Mouse (Mus musculus): ENCODE data around the gene Gm21761. TPM values are rescaled to one million over a fixed set of nuclear protein-coding genes. Genes with fewer than 3 reads are reported as not detected.
"Not testable (repeated sequence)": the region's sequence is repeated elsewhere in the genome, so short reads cannot be mapped to it uniquely, and the experiment has no call there.

Gene Gm21761
- not detected in 2 replicates for polyA plus RNA-seq (2012; rRNA removed)

DNA sequence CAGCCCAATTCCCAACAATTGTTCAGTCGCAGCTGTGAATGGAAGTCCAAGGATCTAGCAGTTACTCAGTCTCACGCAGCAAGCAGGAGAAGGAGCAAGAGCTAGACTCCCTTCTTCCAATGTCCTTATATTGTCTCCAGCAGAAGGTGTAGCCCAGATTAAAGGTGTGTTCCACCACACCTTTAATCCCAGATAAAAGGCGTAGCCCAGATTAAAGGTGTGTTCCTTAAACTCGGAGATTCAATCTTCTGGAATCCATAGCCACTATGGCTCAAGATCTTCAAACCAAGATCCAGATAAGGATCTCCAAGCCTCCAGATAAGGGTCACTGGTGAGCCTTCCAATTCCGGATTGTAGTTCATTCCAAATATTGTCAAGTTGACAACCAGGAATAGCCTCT lies at the start of gene Gm21761:
Gene Gm21761 (minus strand): TSS at position 101 of the 400 bp plus-strand sequence.
- H3K36me3 ChIP-seq (ENCODE audit: control insufficient read depth, insufficient read depth, low read length); H3K27me3 ChIP-seq (ENCODE audit: control insufficient read depth, insufficient read depth, low read length); H3K4me1 ChIP-seq (ENCODE audit: control insufficient read depth, insufficient read depth, insufficient read length); H3K4me3 ChIP-seq (ENCODE audit: extremely low read depth, insufficient read depth, insufficient read length); DNase-seq (ENCODE audit: low read depth in 1 of 2, low spot score in 2 of 2); H3K27ac ChIP-seq (ENCODE audit: insufficient read depth, low read length): not testable (repeated sequence)
- WGBS, result 100% methylated on average over 1 of the region's 5 CpGs

DNA sequence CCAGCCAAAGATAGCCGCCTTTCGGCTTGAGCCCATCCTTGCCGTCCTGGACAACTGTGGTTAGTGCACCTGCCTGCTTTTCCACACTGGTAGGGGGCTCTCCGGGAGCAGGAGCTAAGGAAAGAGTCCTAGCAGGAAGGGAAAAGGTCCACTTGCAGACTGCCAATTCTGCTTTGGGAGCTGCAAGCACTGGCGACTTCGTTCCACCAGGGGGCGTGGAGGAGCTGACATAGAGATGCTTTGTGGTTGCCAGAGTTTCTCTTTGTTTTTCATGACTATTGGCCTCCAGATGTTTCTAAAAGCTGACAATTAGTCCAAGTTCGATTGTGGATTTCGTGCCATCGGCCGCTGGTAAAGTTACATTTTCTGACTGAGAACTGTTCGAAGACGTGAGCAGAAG lies 40.1 kb upstream of the Gm21761 start:
- not testable (repeated sequence) for H3K36me3 ChIP-seq (ENCODE audit: control insufficient read depth, insufficient read depth, low read length); H3K27me3 ChIP-seq (ENCODE audit: control insufficient read depth, insufficient read depth, low read length); DNase-seq (ENCODE audit: low read depth in 1 of 2, low spot score in 2 of 2); H3K27ac ChIP-seq (ENCODE audit: insufficient read depth, low read length); H3K4me3 ChIP-seq (ENCODE audit: extremely low read depth, insufficient read depth, insufficient read length); H3K4me1 ChIP-seq (ENCODE audit: control insufficient read depth, insufficient read depth, insufficient read length)
- WGBS, result no CpG with 5 or more reads among the region's 13 CpGs

DNA sequence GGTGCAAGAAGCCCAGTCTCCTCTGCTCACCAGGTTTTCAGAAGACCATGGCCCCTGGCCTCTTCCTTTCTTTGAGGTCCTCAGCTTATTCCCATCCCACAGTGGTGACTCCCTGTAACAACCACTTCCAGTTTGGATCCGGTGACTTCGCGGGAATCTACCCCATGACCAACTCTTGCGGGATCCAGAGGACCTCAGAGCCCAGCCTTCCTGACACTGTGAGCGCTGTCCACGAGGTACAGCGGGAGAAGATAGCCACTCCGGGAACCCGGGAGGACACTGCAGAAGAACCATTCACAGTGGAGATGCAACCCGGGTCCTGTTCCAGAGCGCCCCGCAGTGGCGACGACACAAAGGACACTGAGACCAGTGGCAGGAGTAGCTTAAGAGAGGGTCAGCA lies 39.1 kb upstream of the Gm21761 start:
- no CpG with 5 or more reads among the region's 14 CpGs for WGBS
- H3K36me3 ChIP-seq (ENCODE audit: control insufficient read depth, insufficient read depth, low read length); H3K4me3 ChIP-seq (ENCODE audit: extremely low read depth, insufficient read depth, insufficient read length): not testable (repeated sequence)

DNA sequence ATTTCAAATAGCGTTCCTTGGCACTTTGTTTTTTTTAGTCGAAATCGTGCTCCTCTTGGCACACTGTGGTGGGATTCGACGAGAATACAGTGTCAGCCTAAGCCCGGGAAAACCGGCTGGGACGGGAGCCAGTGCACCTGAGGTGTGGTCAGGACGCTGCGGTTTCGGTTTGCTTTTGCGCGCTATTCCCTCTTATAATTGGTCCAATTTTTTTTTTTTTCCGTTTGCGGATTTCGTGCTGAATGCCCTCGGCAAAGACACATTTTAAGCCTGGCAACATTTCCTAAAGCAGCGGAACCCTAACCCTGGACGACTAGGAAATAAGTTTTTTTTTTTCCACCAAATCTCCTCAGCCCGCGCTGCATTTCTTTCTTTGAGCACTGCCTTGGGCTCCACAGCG lies 36.9 kb upstream of the Gm21761 start:
- H3K4me1 ChIP-seq (ENCODE audit: control insufficient read depth, insufficient read depth, insufficient read length); H3K27me3 ChIP-seq (ENCODE audit: control insufficient read depth, insufficient read depth, low read length); DNase-seq (ENCODE audit: low read depth in 1 of 2, low spot score in 2 of 2); H3K36me3 ChIP-seq (ENCODE audit: control insufficient read depth, insufficient read depth, low read length); H3K27ac ChIP-seq (ENCODE audit: insufficient read depth, low read length): not testable (repeated sequence)
- peak overlapping the region; percentile 45 for H3K4me3 ChIP-seq (ENCODE audit: extremely low read depth, insufficient read depth, insufficient read length)
- 1% methylated on average over 21 of the region's 22 CpGs for WGBS

More for the DNA sequence above, 39.1 kb upstream of the Gm21761 start:
- H3K27ac ChIP-seq (ENCODE audit: insufficient read depth, low read length); H3K4me1 ChIP-seq (ENCODE audit: control insufficient read depth, insufficient read depth, insufficient read length); DNase-seq (ENCODE audit: low read depth in 1 of 2, low spot score in 2 of 2); H3K27me3 ChIP-seq (ENCODE audit: control insufficient read depth, insufficient read depth, low read length): not testable (repeated sequence)

DNA sequence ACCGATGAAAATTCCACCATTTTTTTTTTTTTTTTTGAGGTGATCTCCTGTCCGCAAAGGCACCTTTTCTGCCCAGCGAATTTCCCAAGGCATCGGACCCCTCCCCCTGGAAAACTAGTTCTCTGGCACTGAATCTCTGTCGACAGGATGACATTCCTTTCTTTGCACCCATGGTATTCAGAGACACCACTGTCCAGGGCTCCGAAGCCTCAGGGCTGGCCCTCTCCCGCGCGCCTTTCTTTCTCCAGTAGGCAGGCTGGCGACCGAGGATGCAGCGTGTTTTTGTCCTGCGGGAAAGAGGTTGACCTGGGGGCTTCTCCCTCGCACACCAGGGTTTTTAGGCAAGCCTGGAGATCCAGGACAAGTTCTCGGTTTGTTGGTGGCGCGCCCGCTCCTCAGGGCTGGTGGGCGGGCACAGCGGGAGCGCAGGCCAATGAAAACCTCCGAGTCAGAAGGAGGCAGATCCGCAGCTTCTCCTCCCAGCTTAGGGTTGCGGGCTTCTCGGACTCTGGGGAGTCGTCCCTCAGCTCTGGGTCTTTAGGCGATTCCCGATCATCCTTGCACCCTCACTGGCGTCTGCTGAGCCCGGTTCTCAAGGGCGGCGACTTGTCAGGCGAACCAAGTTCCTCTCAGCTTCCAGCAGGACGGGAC lies 36.4 kb upstream of the Gm21761 start:
- not testable (repeated sequence) for H3K36me3 ChIP-seq (ENCODE audit: control insufficient read depth, insufficient read depth, low read length)

DNA sequence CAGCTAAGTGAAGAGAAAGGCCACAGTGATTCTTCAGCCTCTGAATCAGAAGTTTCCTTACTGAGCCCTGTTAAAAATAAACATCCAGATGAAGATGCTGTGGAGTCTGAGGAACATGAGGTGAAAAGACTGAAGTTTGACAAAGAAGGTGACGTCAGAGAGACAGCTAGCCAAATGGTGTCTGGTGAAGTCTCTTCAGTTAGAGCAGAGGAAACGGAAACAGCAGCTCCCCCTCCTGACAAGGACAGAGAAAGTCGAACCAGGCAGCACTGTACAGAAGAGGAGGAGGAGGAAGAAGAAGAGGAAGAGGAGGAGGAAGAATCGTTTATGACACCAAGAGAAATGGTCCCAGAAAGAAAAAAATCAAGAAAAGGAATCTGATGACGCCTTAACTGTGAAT lies 33.8 kb upstream of the Gm21761 start:
- not testable (repeated sequence) for H3K27ac ChIP-seq (ENCODE audit: insufficient read depth, low read length); H3K36me3 ChIP-seq (ENCODE audit: control insufficient read depth, insufficient read depth, low read length); H3K4me1 ChIP-seq (ENCODE audit: control insufficient read depth, insufficient read depth, insufficient read length); H3K4me3 ChIP-seq (ENCODE audit: extremely low read depth, insufficient read depth, insufficient read length); H3K27me3 ChIP-seq (ENCODE audit: control insufficient read depth, insufficient read depth, low read length); DNase-seq (ENCODE audit: low read depth in 1 of 2, low spot score in 2 of 2)
- WGBS, result no CpG with 5 or more reads among the region's 5 CpGs

More for the DNA sequence above, 36.4 kb upstream of the Gm21761 start:
- not testable (repeated sequence) for H3K27ac ChIP-seq (ENCODE audit: insufficient read depth, low read length); H3K27me3 ChIP-seq (ENCODE audit: control insufficient read depth, insufficient read depth, low read length); DNase-seq (ENCODE audit: low read depth in 1 of 2, low spot score in 2 of 2); H3K4me1 ChIP-seq (ENCODE audit: control insufficient read depth, insufficient read depth, insufficient read length); H3K4me3 ChIP-seq (ENCODE audit: extremely low read depth, insufficient read depth, insufficient read length)
- 4% methylated on average over 17 of the region's 34 CpGs for WGBS

DNA sequence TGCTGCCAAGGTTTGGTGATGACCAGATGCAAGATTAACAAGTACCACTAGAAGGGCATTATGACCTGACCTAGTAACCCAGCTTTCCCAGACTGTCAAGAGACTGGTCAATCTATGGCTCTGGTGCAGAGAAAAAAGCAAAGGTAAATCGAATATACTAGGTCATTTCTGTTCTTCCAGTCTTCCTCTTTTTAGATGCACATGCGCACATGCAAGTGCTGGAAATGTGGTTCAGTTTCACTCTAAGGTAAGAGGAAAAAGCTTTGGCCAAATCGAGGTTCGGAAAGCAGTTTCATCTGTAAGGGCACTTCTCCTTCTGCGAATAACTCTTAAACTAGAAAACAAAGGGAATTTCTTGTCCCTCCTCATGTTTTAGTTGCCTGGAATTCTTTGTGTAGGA lies 26.5 kb upstream of the Gm21761 start:
- not testable (repeated sequence) for H3K4me3 ChIP-seq (ENCODE audit: extremely low read depth, insufficient read depth, insufficient read length); H3K4me1 ChIP-seq (ENCODE audit: control insufficient read depth, insufficient read depth, insufficient read length); DNase-seq (ENCODE audit: low read depth in 1 of 2, low spot score in 2 of 2); H3K27ac ChIP-seq (ENCODE audit: insufficient read depth, low read length); H3K27me3 ChIP-seq (ENCODE audit: control insufficient read depth, insufficient read depth, low read length); H3K36me3 ChIP-seq (ENCODE audit: control insufficient read depth, insufficient read depth, low read length)
- WGBS, result no CpG with 5 or more reads among the region's 5 CpGs

DNA sequence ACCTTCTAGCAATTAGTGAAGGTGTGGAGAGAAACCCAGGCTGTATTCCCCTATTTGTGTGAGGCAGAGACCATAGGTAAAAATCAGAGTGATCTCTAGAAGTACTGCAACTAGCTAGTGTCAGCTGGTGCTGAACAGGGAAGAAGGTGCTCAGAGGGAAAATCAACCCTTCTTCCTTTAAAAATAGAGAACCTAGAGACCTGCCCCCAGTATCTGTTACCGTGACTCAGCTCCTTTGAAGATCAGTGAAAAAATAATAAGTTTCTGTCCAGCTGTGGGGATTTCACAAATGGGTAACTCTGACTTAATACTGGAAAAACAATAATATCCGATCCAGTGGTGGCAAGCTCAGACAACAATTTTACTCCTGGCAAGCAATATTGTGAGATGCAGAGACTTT lies 26.0 kb upstream of the Gm21761 start:
- not testable (repeated sequence) for DNase-seq (ENCODE audit: low read depth in 1 of 2, low spot score in 2 of 2); H3K27ac ChIP-seq (ENCODE audit: insufficient read depth, low read length); H3K36me3 ChIP-seq (ENCODE audit: control insufficient read depth, insufficient read depth, low read length); H3K27me3 ChIP-seq (ENCODE audit: control insufficient read depth, insufficient read depth, low read length); H3K4me3 ChIP-seq (ENCODE audit: extremely low read depth, insufficient read depth, insufficient read length); H3K4me1 ChIP-seq (ENCODE audit: control insufficient read depth, insufficient read depth, insufficient read length)
- WGBS, result 33% methylated on average over 2 of the region's 2 CpGs

DNA sequence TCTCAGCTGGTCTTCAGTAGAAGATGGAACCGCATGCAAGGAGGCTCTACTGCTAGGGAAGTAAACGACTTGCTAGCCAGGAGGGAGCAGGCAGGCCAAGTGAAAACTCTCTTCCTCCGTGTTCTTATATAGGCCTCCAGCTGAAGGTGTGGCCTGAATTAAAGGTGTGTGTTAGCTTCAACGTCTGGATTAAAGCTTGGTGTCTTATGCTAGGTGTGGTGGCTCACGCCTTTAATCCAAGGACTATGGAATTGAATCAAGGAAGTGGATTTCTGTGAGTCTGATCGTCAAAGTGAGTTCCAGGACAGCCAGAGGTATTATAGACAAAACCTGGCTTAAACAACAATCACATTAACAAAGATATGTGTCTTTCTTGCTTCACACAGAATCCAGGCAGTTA lies 21.6 kb upstream of the Gm21761 start, which contains the start of gene B020031M17Rik:
Gene B020031M17Rik (minus strand): TSS at position 101 of the 400 bp plus-strand sequence.
- DNase-seq (ENCODE audit: low read depth in 1 of 2, low spot score in 2 of 2), result not testable (repeated sequence)

DNA sequence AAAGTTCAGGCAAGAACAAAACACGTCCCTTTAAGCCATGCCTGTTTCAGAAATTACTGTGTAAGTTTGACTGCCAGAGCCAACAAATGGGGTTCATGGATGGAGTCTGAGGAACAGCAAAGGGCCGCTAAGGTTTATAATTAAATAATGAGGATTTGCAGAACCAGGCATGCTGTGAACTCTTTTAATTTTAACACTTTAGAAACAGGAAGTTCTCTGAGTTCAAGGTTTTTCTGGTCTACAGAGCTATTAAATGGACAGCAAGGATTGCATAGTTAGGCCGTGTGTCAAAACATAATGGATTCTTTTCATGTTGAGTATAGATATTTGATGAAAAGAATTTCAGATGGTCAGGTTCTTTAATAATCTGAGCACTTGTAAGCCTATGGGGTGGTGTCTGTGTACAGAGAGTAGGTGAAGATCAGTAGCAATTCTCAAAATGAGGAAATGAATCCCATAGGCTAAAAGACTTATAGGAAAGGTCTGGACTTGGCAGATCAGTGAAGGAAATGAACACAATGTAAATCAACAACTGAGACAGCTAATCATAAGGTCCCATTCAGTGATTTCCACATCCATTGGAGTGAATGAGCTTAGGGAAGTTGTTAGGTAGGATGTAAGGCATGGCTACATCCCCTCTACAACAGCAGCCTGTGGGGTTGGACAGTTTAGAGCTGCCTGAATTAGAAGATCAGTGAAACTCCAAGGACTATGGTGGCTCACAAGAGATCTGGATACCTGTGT lies 4.3 kb downstream of the Gm21761 start:
- H3K27me3 ChIP-seq (ENCODE audit: control insufficient read depth, insufficient read depth, low read length), result not testable (repeated sequence)
- WGBS, result 33% methylated on average over 3 of the region's 3 CpGs

More for the DNA sequence above, 21.6 kb upstream of the Gm21761 start, which contains the start of gene B020031M17Rik:
- not testable (repeated sequence) for H3K36me3 ChIP-seq (ENCODE audit: control insufficient read depth, insufficient read depth, low read length); H3K4me3 ChIP-seq (ENCODE audit: extremely low read depth, insufficient read depth, insufficient read length); H3K27ac ChIP-seq (ENCODE audit: insufficient read depth, low read length); H3K4me1 ChIP-seq (ENCODE audit: control insufficient read depth, insufficient read depth, insufficient read length); H3K27me3 ChIP-seq (ENCODE audit: control insufficient read depth, insufficient read depth, low read length)
- 78% methylated on average over 4 of the region's 6 CpGs for WGBS

More for the DNA sequence above, 4.3 kb downstream of the Gm21761 start:
- DNase-seq (ENCODE audit: low read depth in 1 of 2, low spot score in 2 of 2); H3K4me1 ChIP-seq (ENCODE audit: control insufficient read depth, insufficient read depth, insufficient read length); H3K4me3 ChIP-seq (ENCODE audit: extremely low read depth, insufficient read depth, insufficient read length); H3K36me3 ChIP-seq (ENCODE audit: control insufficient read depth, insufficient read depth, low read length); H3K27ac ChIP-seq (ENCODE audit: insufficient read depth, low read length): not testable (repeated sequence)

All from spleen, adult 2 months (tissue).